Mouse (Mus musculus) gastrocnemius, postnatal 4 days (tissue): ENCODE measurements at regions not wholly inside any gene's neighbourhood (a gene's known extent, or its start where the extent isn't known, plus 50 kb on each side); places are given as distances from the start of the nearest gene placed in this dataset.

Experiments used
- DNase-seq, 2 experiments: peaks; one replicate each; pipeline ENCODE4 v3.0.0; 2021 to 2022; ENCODE audit warnings: low spot score in 2 of 2, mixed read lengths in 2 of 2

DNA sequence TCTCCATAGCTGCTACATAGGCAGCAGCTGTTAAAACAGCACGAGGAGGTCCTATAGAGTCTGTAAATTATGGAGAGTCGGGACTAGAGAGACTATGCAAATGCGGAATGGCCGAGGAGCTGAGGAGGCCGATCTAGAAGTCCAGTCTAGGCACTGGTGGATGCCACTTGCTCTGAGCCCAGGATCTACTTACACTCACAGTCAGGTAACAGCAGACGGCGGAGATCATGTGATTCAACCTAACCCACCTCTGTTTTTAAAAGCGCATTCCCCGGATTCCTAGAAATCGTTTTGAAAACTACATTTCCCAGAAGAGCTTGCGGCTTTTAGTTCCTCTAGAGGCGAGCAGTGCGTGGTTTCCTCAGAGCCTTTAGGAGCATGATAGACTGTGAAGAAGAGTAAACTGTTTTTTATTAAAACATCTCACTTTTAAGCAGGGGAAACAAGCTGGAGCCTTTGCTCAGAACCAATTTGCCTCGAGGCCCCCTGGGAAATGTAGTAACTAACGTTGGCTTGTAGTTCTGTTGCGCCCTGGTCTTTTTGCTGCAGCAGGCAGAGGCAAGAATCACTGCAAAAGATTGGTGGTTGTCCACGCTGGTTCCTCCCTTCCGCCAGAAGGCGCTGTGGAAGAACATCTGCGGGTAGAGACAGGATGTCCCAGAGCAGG lies 68.6 kb upstream of the Chd6 start:
- peak; percentile 36 to 60 for DNase-seq

DNA sequence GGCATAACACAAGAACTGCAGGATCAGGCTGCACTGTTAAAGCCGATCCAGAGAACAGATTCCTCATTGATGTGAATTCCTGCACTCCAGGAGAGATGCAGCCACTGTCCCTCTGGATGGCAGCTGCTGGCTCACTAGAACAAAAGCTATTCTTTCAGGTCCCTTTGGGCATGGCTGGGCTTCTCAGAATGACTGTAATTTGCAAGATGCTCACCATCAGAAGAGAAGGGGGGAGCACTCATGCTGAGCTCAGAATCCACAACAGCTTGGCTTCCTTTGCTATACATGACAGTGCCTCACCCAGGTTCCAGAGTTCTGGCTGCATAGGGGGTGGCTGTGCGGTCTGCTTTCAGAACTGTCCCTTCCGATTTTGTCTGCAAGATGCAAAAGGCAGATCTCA lies 57.8 kb upstream of the Chd6 start:
- no peak for DNase-seq

DNA sequence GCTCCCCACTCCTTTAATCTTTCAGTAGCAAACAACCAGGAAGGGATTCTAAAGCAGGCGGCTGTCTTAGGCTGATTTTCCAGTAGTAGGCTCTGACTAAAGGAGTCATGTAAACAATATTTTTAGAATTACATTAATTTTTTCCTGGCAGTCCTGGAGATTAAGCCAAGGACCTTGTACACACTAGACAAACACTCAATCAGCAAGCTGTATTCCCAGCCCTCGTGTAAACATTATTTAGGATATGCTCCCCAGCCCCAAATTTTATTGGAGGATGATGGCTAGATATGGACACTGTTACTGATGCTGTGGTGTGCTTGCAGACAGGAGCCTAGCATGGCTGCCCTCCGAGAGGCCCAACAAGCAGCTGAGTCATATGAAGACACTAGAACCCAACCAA lies 56.6 kb upstream of the Chd6 start:
- no peak for DNase-seq

DNA sequence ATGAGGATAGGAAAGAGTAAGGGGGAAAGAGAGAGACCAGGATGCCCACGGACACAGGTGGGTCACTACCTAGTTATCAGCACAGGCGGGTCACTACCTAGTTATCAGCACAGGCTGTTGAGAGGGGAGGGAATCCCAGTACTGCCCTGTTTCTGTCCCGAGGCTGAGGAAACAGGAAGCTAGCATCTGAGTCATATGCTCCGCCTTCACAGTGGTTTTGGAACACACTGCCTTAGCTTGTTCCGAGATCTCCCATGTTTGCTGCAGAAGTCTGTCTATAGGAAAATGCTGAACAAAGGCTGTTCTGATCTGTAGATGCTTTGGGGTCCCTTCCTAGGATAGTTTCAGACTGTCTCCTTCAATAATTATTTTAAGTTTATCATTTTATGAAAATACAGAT lies 55.4 kb upstream of the Chd6 start:
- DNase-seq = no peak
